Mouse (Mus musculus) erythroblast, adult 5-6 weeks (primary cell): ENCODE measurements around the gene Krt42. TPM values are rescaled to one million over a fixed set of nuclear protein-coding genes. Genes with fewer than 3 reads are reported as not detected.
A peak's percentile ranks its signal among the peaks of the same experiment; 100 is the strongest.
"Not testable (repeated sequence)": the region's sequence is repeated elsewhere in the genome, so short reads cannot be mapped to it uniquely, and the experiment has no call there.

ENCODE experiments used
- ATAC-seq: replicated peaks from 2 replicates; pipeline ENCODE4 v1.8.0; 2016; ENCODE audit warnings: moderate number of reproducible peaks, mild to moderate bottlenecking, moderate TSS enrichment, inconsistent platforms; ENCODE audit not compliant: poor library complexity, low FRiP score, severe bottlenecking
- total RNA-seq, 2 experiments: library from RNA; stranded (forward) in 1 of 2; stranded (reverse) in 1 of 2; fragments of 150-400 nt in 1 of 2; fragments of 200-764, 138-1000 nt in 1 of 2; gene quantifications; 2 replicates each; pipeline versions ENCODE4 v1.2.3 to v1.2.4; 2015 to 2017; ENCODE audit warnings: low replicate concordance in 2 of 2

The Krt42 gene
- not detected in 2 replicates for total RNA-seq (2015; ENCODE audit: low replicate concordance)
- total RNA-seq (2017; ENCODE audit: low replicate concordance): not detected in 2 replicates

GRCm38 (mm10) chr11:100269821-100270332 is at the start of gene Krt42:
Gene Krt42 (minus strand): TSS chr11:100269871.
- no peak for ATAC-seq

DNA sequence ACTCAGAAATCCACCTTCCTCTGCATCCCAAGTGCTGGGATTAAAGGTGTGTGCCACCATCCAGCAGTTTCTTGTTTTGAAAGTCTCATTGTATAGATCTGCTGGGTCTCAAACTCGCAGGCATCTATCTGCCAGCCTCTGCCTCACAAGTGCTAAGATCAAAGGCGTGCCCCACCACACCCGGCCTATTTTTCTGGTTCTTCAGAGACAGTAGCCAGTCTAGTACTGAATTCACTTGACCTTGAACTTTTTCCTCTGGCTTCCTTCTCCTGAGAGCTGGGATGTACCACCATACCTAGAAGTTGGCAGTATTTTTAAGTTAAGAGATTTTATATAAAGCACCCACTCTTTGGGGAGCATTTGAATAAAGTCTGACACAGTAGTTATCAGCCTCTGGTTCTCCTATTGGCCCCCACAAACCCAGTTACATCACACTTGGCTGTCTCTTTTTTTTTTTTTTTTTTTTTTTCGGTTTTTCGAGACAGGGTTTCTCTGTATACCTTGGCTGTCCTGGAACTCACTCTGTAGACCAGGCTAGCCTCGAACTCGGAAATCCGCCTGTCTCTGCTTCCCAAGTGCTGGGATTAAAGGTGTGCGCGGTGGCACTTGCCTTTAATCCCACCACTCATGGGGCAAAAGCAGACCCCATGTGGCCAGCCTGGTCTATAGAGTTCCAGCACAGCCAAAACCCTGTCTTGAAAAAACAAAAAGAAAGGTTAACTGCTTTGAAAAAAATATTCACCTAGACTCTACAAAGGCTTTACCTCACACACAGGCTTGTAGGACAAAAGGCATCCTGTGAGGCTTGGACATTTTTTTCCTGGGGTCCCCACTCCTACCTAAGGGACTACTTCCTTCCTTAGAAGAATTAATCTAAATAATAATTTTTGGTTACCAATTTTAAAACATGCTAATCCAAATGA is 49.1 kb upstream of the Krt42 start:
- ATAC-seq: no peak

- ATAC-seq: peak; percentile 43
These were observed 48.2 kb upstream of the Krt42 start for GRCm38 (mm10) chr11:100317826-100318380.

DNA sequence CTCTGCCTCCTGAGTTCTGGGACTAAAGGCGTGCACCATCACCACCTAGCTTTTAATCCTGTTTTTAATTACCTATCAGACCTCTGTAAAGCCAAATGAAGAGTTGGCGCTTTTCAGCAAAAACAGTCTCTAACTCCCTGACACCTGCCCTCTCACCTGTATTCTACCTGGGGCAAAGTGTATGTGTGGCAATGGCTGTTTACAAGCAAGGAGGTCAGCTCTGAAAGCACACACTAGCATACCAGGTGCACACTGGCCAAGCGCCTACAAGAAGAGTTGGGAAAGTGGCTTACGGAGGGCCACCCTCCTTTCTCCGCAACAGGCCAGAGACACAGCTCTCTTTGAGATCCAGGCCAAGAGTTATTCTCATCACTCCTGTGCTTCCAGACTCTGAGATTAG is 45.8 kb upstream of the Krt42 start:
- ATAC-seq: no peak

DNA sequence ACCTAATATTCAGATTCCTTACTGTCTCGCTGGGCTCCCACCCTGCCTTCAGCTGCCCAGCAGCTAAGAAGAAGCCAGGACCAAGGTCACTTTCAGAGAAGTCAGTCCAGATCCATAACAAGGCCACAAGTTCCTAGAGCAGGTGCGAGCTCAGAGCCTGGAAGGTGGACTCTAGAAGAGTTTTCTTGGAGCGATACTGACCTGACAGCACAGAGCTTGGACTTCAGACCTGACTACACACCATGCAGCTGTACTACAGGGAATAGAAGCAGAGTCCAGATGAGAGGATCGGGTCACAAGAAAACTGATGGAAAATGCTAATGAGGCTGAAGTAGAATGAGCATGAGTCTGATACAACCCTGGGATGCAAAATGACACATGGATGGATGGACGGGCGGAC is 43.8 kb upstream of the Krt42 start:
- no peak for ATAC-seq

- no peak for ATAC-seq
These were observed 42.5 kb upstream of the Krt42 start for GRCm38 (mm10) chr11:100312096-100312679.

DNA sequence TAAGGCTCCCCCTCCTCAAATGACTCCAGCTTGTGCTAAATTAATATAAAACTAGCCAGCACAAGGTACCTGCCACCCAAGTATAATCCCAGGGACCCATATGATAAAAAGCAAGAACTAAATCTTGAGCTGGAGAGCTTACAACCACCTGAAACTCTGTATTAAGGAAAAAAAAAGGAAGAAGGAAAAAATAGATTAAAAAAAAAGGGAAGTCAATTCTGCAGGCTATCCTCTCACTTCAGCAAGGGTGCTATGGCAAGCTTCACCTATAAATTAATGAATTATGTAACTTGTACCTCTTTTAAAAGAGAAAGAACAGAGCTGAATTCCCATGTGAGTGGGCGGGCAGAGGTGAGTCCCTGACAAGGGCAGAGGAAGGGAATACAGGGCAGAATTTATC is 42.0 kb upstream of the Krt42 start:
- no peak for ATAC-seq

GRCm38 (mm10) chr11:100308672-100309071 is 39.0 kb upstream of the Krt42 start:
- ATAC-seq: not testable (repeated sequence)

GRCm38 (mm10) chr11:100307900-100308299 is 38.2 kb upstream of the Krt42 start:
- no peak for ATAC-seq

DNA sequence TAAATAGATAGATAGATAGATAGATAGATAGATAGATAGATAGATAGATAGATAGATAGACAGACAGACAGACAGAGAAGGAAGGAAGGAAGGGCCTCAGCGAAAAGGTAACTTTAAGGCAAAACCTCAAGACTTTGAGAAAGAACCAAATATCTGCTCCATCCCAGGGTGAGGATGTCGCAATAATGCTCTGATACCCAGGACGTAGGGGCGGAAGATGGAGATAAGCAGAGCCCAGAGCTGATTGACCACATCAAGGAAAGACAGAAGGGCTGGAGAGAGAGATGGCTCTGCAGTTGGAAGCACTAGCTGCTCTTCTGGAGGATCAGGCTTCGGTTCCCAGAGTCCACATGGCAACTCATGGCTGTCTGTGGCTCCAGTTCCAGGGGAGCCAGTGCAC is 31.6 kb upstream of the Krt42 start:
- ATAC-seq: no peak

- peak; percentile 57; the same call in 1 of the 2 replicates for ATAC-seq
These were observed 30.6 kb upstream of the Krt42 start for GRCm38 (mm10) chr11:100300293-100300692.

DNA sequence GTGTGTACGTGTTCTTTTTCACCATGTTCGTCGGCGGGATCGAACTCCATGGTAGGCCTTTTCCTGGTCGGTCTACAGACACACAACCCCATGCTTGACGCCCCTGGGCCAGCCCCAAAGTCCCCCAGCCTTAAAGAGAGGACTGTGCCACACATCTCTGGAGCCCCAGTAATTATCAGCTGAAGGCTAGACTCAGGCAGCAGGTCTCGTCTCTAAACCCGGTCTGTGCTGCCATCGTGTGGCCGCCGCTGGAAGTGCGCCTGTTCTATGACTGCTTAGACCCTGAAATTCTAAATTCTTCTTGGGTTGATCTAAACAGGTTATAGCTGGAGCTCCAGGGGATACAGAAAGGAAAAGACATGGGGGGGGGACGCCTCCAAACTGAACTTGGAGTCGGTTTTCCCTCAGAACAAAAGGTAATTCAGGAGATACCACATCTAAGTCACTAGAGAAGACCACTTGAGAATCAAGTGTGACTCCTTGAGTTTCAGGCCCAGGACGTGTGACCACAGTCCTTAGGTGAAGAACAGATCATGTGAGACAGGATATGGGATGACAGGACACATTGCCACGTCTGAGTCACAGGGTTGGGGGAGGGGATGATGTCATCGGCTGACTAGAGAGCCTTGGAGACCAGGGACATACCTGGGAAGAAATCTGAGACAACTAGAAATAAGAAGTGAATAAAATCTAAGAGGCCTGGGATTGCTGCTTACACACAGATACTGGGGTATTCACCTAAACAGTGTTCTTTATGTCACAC is 28.8 kb upstream of the Krt42 start:
- ATAC-seq: peak; percentile 73

DNA sequence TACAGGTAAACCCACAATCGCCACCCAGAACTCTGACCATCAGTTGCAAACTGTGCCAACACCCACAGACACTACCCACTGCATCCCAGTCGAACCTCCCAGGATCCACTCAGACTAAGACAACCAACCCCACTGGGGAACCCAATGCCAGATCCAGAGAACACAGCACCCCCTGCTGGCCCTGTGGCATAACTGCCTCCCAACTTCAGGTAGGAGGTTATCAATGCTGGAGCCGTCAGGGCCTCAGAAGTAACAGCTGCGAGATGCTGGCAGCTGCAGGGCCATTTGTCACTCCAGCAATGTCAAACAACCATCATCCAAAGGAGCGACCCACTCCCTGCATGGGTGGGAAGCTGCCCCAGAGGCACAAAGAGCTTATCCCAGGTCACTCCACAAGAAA is 28.1 kb upstream of the Krt42 start:
- ATAC-seq: peak; percentile 47

- peak; percentile 73 for ATAC-seq
These were observed 25.6 kb upstream of the Krt42 start for GRCm38 (mm10) chr11:100295308-100295707.

DNA sequence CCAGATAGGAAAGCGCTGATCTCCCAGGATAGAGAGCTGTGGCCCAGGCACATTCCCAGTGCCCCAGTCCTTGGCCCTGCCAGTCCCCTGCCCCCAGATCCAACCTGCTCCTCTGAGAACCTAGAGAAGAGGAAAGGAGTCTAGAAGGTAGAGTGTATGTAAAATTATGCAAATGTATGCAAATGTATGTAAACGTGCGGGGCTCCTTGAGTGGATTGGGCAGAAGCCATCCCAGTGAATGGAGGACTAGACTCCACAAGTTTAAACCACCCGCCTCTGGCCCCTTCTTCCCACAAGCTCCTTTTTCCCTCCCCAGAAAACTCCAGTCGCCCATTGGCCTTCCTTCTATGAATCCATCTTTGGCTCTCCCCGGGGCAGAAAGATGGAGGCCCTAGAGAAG is 23.2 kb upstream of the Krt42 start:
- ATAC-seq: no peak

- no peak for ATAC-seq
These were observed 20.6 kb upstream of the Krt42 start for GRCm38 (mm10) chr11:100290235-100290634.

DNA sequence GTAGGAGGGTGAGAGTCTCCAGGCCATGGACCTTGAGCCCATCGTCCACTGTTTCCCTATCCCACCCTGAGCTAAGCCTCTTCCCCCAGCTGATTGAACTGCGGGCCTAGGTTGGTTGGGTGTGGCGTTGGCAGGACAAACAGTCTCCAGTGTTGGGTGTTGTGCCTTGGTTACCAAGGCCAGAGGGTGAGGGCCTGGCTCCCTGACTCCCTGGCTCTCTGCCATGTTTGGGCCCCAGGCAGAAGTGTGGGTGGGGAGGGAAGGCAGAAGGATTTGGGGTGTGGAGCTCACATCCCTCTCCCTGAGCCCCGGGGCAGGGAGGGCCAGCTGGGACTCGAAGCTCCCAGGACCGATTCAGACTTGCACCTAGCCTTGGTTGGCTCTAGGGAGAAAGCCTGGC is 19.3 kb upstream of the Krt42 start:
- ATAC-seq: no peak

- ATAC-seq: no peak
These were observed 17.4 kb upstream of the Krt42 start for GRCm38 (mm10) chr11:100287024-100287423.

- ATAC-seq: no peak
These were observed 15.3 kb upstream of the Krt42 start for GRCm38 (mm10) chr11:100284988-100285387.

- ATAC-seq: peak; percentile 71
These were observed 12.9 kb upstream of the Krt42 start for GRCm38 (mm10) chr11:100282549-100282948.
